Mouse (Mus musculus) heart, postnatal 0 days (tissue): Measurements from ENCODE around the gene Sass6. TPM values are rescaled to one million over a fixed set of nuclear protein-coding genes. Genes with fewer than 3 reads are reported as not detected.

ENCODE experiments used
- ATAC-seq: fragments of 200-750 bp; cut with Nextera tagmentation; 2 replicates; pipeline ENCODE4 v1.8.0; 2017; ENCODE audit warnings: low read depth, moderate number of reproducible peaks, moderate library complexity; ENCODE audit not compliant: insufficient read depth
- DNase-seq: peaks from one replicate; pipeline ENCODE4 v3.0.0-alpha.2; 2016; ENCODE audit warnings: low spot score
- H3K27ac ChIP-seq: fragments of 300-500 bp; sonication (generic); 2 replicates; pipeline ENCODE4 v1.5.1; 2014; ENCODE audit warnings: low read depth, mild to moderate bottlenecking
- H3K27me3 ChIP-seq: fragments of 300-500 bp; sonication (generic); 2 replicates; pipeline ENCODE4 v1.6.1; 2014; ENCODE audit warnings: low read length, mixed read lengths; ENCODE audit not compliant: control insufficient read depth, insufficient read depth
- H3K36me3 ChIP-seq: fragments of 300-500 bp; sonication (generic); replicated peaks from 2 replicates; pipeline ENCODE4 v1.6.1; 2014; ENCODE audit warnings: low read length, mixed read lengths; ENCODE audit not compliant: control insufficient read depth, insufficient read depth
- H3K4me1 ChIP-seq: fragments of 300-500 bp; sonication (generic); 2 replicates; pipeline ENCODE4 v1.6.1; 2014; ENCODE audit warnings: antibody characterized with exemption; ENCODE audit not compliant: control insufficient read depth, insufficient read depth
- H3K4me2 ChIP-seq: fragments of 300-500 bp; sonication (generic); 2 replicates; pipeline ENCODE4 v1.6.1; 2014; ENCODE audit warnings: low read depth, mild to moderate bottlenecking, low read length, moderate library complexity
- H3K4me3 ChIP-seq: fragments of 300-500 bp; sonication (generic); 2 replicates; pipeline ENCODE4 v1.5.1; 2014; ENCODE audit warnings: low read depth, low read length
- H3K9ac ChIP-seq: fragments of 300-500 bp; sonication (generic); replicated peaks from 2 replicates; pipeline ENCODE4 v1.6.1; 2014; ENCODE audit warnings: low read depth, low read length, mixed read lengths
- H3K9me3 ChIP-seq: fragments of 300-500 bp; sonication (generic); replicated peaks from 2 replicates; pipeline ENCODE4 v1.6.1; 2016; ENCODE audit warnings: low read length; ENCODE audit not compliant: control insufficient read depth
- CTCF ChIP-seq: IDR thresholded peaks from 2 replicates; pipeline ENCODE4 v1.5.1; 2016; ENCODE audit warnings: antibody characterized with exemption, control low read depth, low read depth
- EP300 ChIP-seq: IDR thresholded peaks from 2 replicates; pipeline ENCODE4 v1.6.1; 2016; ENCODE audit warnings: antibody characterized with exemption, low read depth
- WGBS: fragments of 180-500 bp; shearing (Covaris S2); extraction: QIAGEN DNeasy Blood & Tissue Kit; methylation state at CpG from one replicate; pipeline ENCODE4 v1.1.7; 2014; 5-methylcytosine and 5-hydroxymethylcytosine counted together
- polyA plus RNA-seq: library from polyadenylated mRNA; unstranded; fragments of >200 nt; fragmentation: Nextera tagmentation; extraction: Ambion mirVana; gene quantifications from 2 replicates; pipeline ENCODE4 v1.2.1, GENCODE M21; 2015
- total RNA-seq: library from RNA; depleted of rRNA; stranded (reverse); fragments of >200 nt; gene quantifications from 2 replicates; pipeline ENCODE4 v1.2.3, GENCODE M21; 2014; ENCODE audit warnings: low replicate concordance

The Sass6 gene
- total and polyA plus RNA-seq, 2 experiments from 2014 or later: 1.6 to 4.8 TPM

- TF ChIP-seq EP300 (no peak), CTCF (no peak)
- 76% methylated on average over 8 of the region's 8 CpGs for WGBS
- no peak overlapping the region for H3K9ac ChIP-seq
- DNase-seq (no peak), ATAC-seq (no peak)
- H3K27ac ChIP-seq: no peak overlapping the region
- H3K4me2 ChIP-seq: no peak overlapping the region
- no peak overlapping the region for H3K4me3 ChIP-seq
- H3K4me1 ChIP-seq: no peaks in the 10 kb centered on the region
- no peaks in the 10 kb centered on the region for H3K27me3 ChIP-seq
- H3K36me3 ChIP-seq: peaks cover 62% of the 10 kb centered on the region
- H3K9me3 ChIP-seq: no peaks in the 10 kb centered on the region
Measured at GRCm38 (mm10) chr3:116615318-116616068, 20.7 kb downstream of the Sass6 start.

GRCm38 (mm10) chr3:116618855-116619254, 24.1 kb downstream of the Sass6 start:
- no peak overlapping the region for H3K27ac ChIP-seq
- ATAC-seq: no peak
- H3K9ac ChIP-seq: no peak overlapping the region
- H3K36me3 ChIP-seq: peaks cover 69% of the 10 kb centered on the region
- TF ChIP-seq CTCF: no peak
- 71% methylated on average over 6 of the region's 6 CpGs for WGBS
- DNase-seq: no peak
- H3K4me2 ChIP-seq: no peak overlapping the region
- no peaks in the 10 kb centered on the region for H3K9me3 ChIP-seq
- no peak overlapping the region for H3K4me3 ChIP-seq
- no peaks in the 10 kb centered on the region for H3K4me1 ChIP-seq
- H3K27me3 ChIP-seq: no peaks in the 10 kb centered on the region

GRCm38 (mm10) chr3:116620636-116621370, 26.0 kb downstream of the Sass6 start:
- DNase-seq (no peak), ATAC-seq (no peak)
- TF ChIP-seq CTCF (no peak), EP300 (no peak)
- Histone ChIP-seq H3K27ac (no peak overlapping the region), H3K4me3 (no peak overlapping the region), H3K4me1 (no peaks in the 10 kb centered on the region), H3K9ac (no peak overlapping the region), H3K27me3 (no peaks in the 10 kb centered on the region), H3K36me3 (peaks cover 50% of the 10 kb centered on the region), H3K4me2 (no peak overlapping the region), H3K9me3 (no peaks in the 10 kb centered on the region)
- 85% methylated on average over 7 of the region's 7 CpGs for WGBS

- no peak overlapping the region for H3K9ac ChIP-seq
- H3K27ac ChIP-seq: no peak overlapping the region
- TF ChIP-seq CTCF: no peak
- no peak for TF ChIP-seq EP300
- no peaks in the 10 kb centered on the region for H3K9me3 ChIP-seq
- WGBS: 94% methylated on average over 7 of the region's 7 CpGs
- no peaks in the 10 kb centered on the region for H3K4me1 ChIP-seq
- H3K4me2 ChIP-seq: no peak overlapping the region
- peaks cover 42% of the 10 kb centered on the region for H3K36me3 ChIP-seq
- no peaks in the 10 kb centered on the region for H3K27me3 ChIP-seq
- DNase-seq (no peak), ATAC-seq (no peak)
- H3K4me3 ChIP-seq: no peak overlapping the region
Measured at GRCm38 (mm10) chr3:116622641-116623040, 27.9 kb downstream of the Sass6 start.

GRCm38 (mm10) chr3:116631459-116631858, 36.7 kb downstream of the Sass6 start:
- Histone ChIP-seq H3K4me2 (no peak overlapping the region), H3K9me3 (no peaks in the 10 kb centered on the region), H3K4me3 (no peak overlapping the region), H3K9ac (no peak overlapping the region), H3K27me3 (no peaks in the 10 kb centered on the region), H3K36me3 (peaks cover 57% of the 10 kb centered on the region), H3K27ac (no peak overlapping the region), H3K4me1 (no peaks in the 10 kb centered on the region)
- ATAC-seq (no peak), DNase-seq (no peak)
- TF ChIP-seq EP300: no peak
- TF ChIP-seq CTCF: no peak
- 80% methylated on average over 1 of the region's 1 CpGs for WGBS
